Mouse (Mus musculus) intestine, embryonic 15.5 days (tissue): ENCODE measurements around the gene Pemt. TPM values are rescaled to one million over a fixed set of nuclear protein-coding genes. Genes with fewer than 3 reads are reported as not detected.

Experiments used
- ATAC-seq: fragments of 200-750 bp; cut with Nextera tagmentation; 2 replicates; pipeline ENCODE4 v1.8.0; 2017; ENCODE audit warnings: moderate TSS enrichment, moderate library complexity
- H3K27ac ChIP-seq: fragments of 300-500 bp; sonication (generic); 2 replicates; pipeline ENCODE4 v1.5.1; 2015; ENCODE audit warnings: mild to moderate bottlenecking, inconsistent platforms
- H3K27me3 ChIP-seq: fragments of 300-500 bp; sonication (generic); replicated peaks from 2 replicates; pipeline ENCODE4 v1.6.1; 2015; ENCODE audit warnings: inconsistent platforms
- H3K36me3 ChIP-seq: fragments of 300-500 bp; sonication (generic); 2 replicates; pipeline ENCODE4 v1.6.1; 2015; ENCODE audit warnings: inconsistent platforms
- H3K4me1 ChIP-seq: fragments of 300-500 bp; sonication (generic); replicated peaks from 2 replicates; pipeline ENCODE4 v1.6.1; 2015; ENCODE audit warnings: inconsistent platforms
- H3K4me2 ChIP-seq: fragments of 300-500 bp; sonication (generic); replicated peaks from 2 replicates; pipeline ENCODE4 v1.6.1; 2015; ENCODE audit warnings: mild to moderate bottlenecking, inconsistent platforms
- H3K4me3 ChIP-seq: fragments of 300-500 bp; sonication (generic); replicated peaks from 2 replicates; pipeline ENCODE4 v1.5.1; 2015; ENCODE audit warnings: inconsistent platforms
- H3K9ac ChIP-seq: fragments of 300-500 bp; sonication (generic); 2 replicates; pipeline ENCODE4 v1.6.1; 2015; ENCODE audit warnings: inconsistent platforms
- H3K9me3 ChIP-seq: fragments of 300-500 bp; sonication (generic); 2 replicates; pipeline ENCODE4 v1.6.1; 2016; ENCODE audit warnings: inconsistent platforms
- WGBS: fragments of 180-500 bp; shearing (Covaris S2); methylation state at CpG from one replicate; pipeline ENCODE4 v1.1.7; 2015; 5-methylcytosine and 5-hydroxymethylcytosine counted together
- polyA plus RNA-seq: library from polyadenylated mRNA; unstranded; fragments of >200 nt; fragmentation: Nextera tagmentation; extraction: Ambion mirVana; gene quantifications from 2 replicates; pipeline ENCODE4 v1.2.1, GENCODE M21; 2015

Pemt gene
- polyA plus RNA-seq, 1 experiment from 2014 or later: 8.2 TPM

- 86% methylated on average over 6 of the region's 6 CpGs for WGBS
Observed at GRCm38 (mm10) chr11:60021201-60021600, 25.1 kb downstream of the Pemt start.

GRCm38 (mm10) chr11:60016726-60017125, 29.6 kb downstream of the Pemt start:
- 33% methylated on average over 4 of the region's 4 CpGs for WGBS
- H3K36me3 ChIP-seq: no peaks in the 10 kb centered on the region
- H3K4me3 ChIP-seq: no peak overlapping the region
- H3K4me2 ChIP-seq: no peak overlapping the region
- H3K27ac ChIP-seq: no peak overlapping the region
- H3K4me1 ChIP-seq: no peaks in the 10 kb centered on the region
- no peaks in the 10 kb centered on the region for H3K9me3 ChIP-seq
- no peak for ATAC-seq
- H3K9ac ChIP-seq: no peak overlapping the region
- no peaks in the 10 kb centered on the region for H3K27me3 ChIP-seq

More at GRCm38 (mm10) chr11:60021201-60021600, 25.1 kb downstream of the Pemt start:
- ATAC-seq: no peak
- H3K9ac ChIP-seq: no peak overlapping the region
- H3K4me2 ChIP-seq: no peak overlapping the region
- H3K4me1 ChIP-seq: no peaks in the 10 kb centered on the region
- H3K9me3 ChIP-seq: no peaks in the 10 kb centered on the region
- H3K27me3 ChIP-seq: no peaks in the 10 kb centered on the region
- no peak overlapping the region for H3K4me3 ChIP-seq
- H3K36me3 ChIP-seq: no peaks in the 10 kb centered on the region
- no peak overlapping the region for H3K27ac ChIP-seq

GRCm38 (mm10) chr11:60011516-60011915, 34.8 kb downstream of the Pemt start:
- ATAC-seq: no peak
- WGBS: 90% methylated on average over 3 of the region's 3 CpGs
- Histone ChIP-seq H3K36me3 (no peaks in the 10 kb centered on the region), H3K4me3 (no peak overlapping the region), H3K9me3 (no peaks in the 10 kb centered on the region), H3K27ac (no peak overlapping the region), H3K27me3 (no peaks in the 10 kb centered on the region), H3K4me2 (no peak overlapping the region), H3K9ac (no peak overlapping the region), H3K4me1 (no peaks in the 10 kb centered on the region)

- Histone ChIP-seq H3K9me3 (no peaks in the 10 kb centered on the region), H3K36me3 (no peaks in the 10 kb centered on the region), H3K27ac (no peak overlapping the region), H3K27me3 (no peaks in the 10 kb centered on the region), H3K4me2 (no peak overlapping the region), H3K4me3 (no peak overlapping the region), H3K4me1 (no peaks in the 10 kb centered on the region), H3K9ac (no peak overlapping the region)
- WGBS: 83% methylated on average over 3 of the region's 3 CpGs
- ATAC-seq: no peak
Observed at GRCm38 (mm10) chr11:60009451-60009850, 36.8 kb downstream of the Pemt start.

- no peak for ATAC-seq
- no peak overlapping the region for H3K4me3 ChIP-seq
- H3K4me2 ChIP-seq: no peak overlapping the region
- no peaks in the 10 kb centered on the region for H3K4me1 ChIP-seq
- H3K27me3 ChIP-seq: no peaks in the 10 kb centered on the region
- no peaks in the 10 kb centered on the region for H3K36me3 ChIP-seq
- no peak overlapping the region for H3K9ac ChIP-seq
- H3K27ac ChIP-seq: no peak overlapping the region
- H3K9me3 ChIP-seq: no peaks in the 10 kb centered on the region
- WGBS: 68% methylated on average over 3 of the region's 3 CpGs
Observed at GRCm38 (mm10) chr11:60005866-60006265, 40.4 kb downstream of the Pemt start.

GRCm38 (mm10) chr11:60004716-60005115, 41.6 kb downstream of the Pemt start:
- no peak for ATAC-seq
- Histone ChIP-seq H3K27ac (no peak overlapping the region), H3K4me3 (no peak overlapping the region), H3K36me3 (no peaks in the 10 kb centered on the region), H3K4me2 (no peak overlapping the region), H3K9me3 (no peaks in the 10 kb centered on the region), H3K27me3 (no peaks in the 10 kb centered on the region), H3K9ac (no peak overlapping the region), H3K4me1 (no peaks in the 10 kb centered on the region)
- WGBS: 84% methylated on average over 6 of the region's 6 CpGs

GRCm38 (mm10) chr11:60003811-60004210, 42.5 kb downstream of the Pemt start:
- H3K9ac ChIP-seq: no peak overlapping the region
- H3K36me3 ChIP-seq: no peaks in the 10 kb centered on the region
- H3K4me2 ChIP-seq: no peak overlapping the region
- no peak overlapping the region for H3K4me3 ChIP-seq
- no peak for ATAC-seq
- H3K27me3 ChIP-seq: no peaks in the 10 kb centered on the region
- WGBS: 79% methylated on average over 8 of the region's 8 CpGs
- no peak overlapping the region for H3K27ac ChIP-seq
- H3K4me1 ChIP-seq: no peaks in the 10 kb centered on the region
- no peaks in the 10 kb centered on the region for H3K9me3 ChIP-seq

GRCm38 (mm10) chr11:60001231-60001980, 44.9 kb downstream of the Pemt start:
- Histone ChIP-seq H3K4me2 (no peak overlapping the region), H3K27me3 (no peaks in the 10 kb centered on the region), H3K9me3 (no peaks in the 10 kb centered on the region), H3K27ac (no peak overlapping the region), H3K9ac (no peak overlapping the region), H3K36me3 (no peaks in the 10 kb centered on the region), H3K4me3 (no peak overlapping the region), H3K4me1 (no peaks in the 10 kb centered on the region)
- ATAC-seq: no peak
- WGBS: 78% methylated on average over 5 of the region's 5 CpGs

GRCm38 (mm10) chr11:59994318-59994717, 52.0 kb downstream of the Pemt start:
- 24% methylated on average over 9 of the region's 9 CpGs for WGBS
- no peak overlapping the region; the same call in 1 of the 2 replicates for H3K4me2 ChIP-seq
- no peaks in the 10 kb centered on the region for H3K9me3 ChIP-seq
- H3K36me3 ChIP-seq: no peaks in the 10 kb centered on the region
- no peak overlapping the region for H3K4me3 ChIP-seq
- H3K27ac ChIP-seq: 0 out of 2 replicates have a peak overlapping the region, but pooled peaks have one; percentile 7
- peak; percentile 82 for ATAC-seq
- H3K9ac ChIP-seq: no peak overlapping the region
- 0 out of 2 replicates have a peak, but pooled peaks cover 3% of the 10 kb centered on the region for H3K4me1 ChIP-seq
- H3K27me3 ChIP-seq: no peaks in the 10 kb centered on the region

- no peak overlapping the region for H3K4me3 ChIP-seq
- no peak for ATAC-seq
Observed at GRCm38 (mm10) chr11:59991365-59991764, 54.9 kb downstream of the Pemt start.

GRCm38 (mm10) chr11:59989406-59989805, 56.9 kb downstream of the Pemt start:
- Histone ChIP-seq H3K4me3 (no peak overlapping the region), H3K4me2 (no peak overlapping the region)
- WGBS: 84% methylated on average over 1 of the region's 1 CpGs

More at GRCm38 (mm10) chr11:59991365-59991764, 54.9 kb downstream of the Pemt start:
- H3K4me1 ChIP-seq: 0 out of 2 replicates have a peak, but pooled peaks cover 3% of the 10 kb centered on the region
- H3K36me3 ChIP-seq: no peaks in the 10 kb centered on the region
- no peak overlapping the region for H3K9ac ChIP-seq
- H3K4me2 ChIP-seq: no peak overlapping the region
- H3K9me3 ChIP-seq: no peaks in the 10 kb centered on the region
- H3K27ac ChIP-seq: no peak overlapping the region
- H3K27me3 ChIP-seq: no peaks in the 10 kb centered on the region
- WGBS: 54% methylated on average over 8 of the region's 8 CpGs

GRCm38 (mm10) chr11:59977831-59978230, 68.5 kb downstream of the Pemt start:
- no peak for ATAC-seq
- Histone ChIP-seq H3K4me1 (no peaks in the 10 kb centered on the region), H3K9ac (no peak overlapping the region), H3K9me3 (no peaks in the 10 kb centered on the region), H3K4me3 (no peak overlapping the region), H3K4me2 (no peak overlapping the region), H3K36me3 (no peaks in the 10 kb centered on the region), H3K27ac (no peak overlapping the region), H3K27me3 (no peaks in the 10 kb centered on the region)
- 78% methylated on average over 5 of the region's 5 CpGs for WGBS

More at GRCm38 (mm10) chr11:59989406-59989805, 56.9 kb downstream of the Pemt start:
- H3K9me3 ChIP-seq: no peaks in the 10 kb centered on the region
- ATAC-seq: no peak
- no peak overlapping the region for H3K9ac ChIP-seq
- H3K4me1 ChIP-seq: 0 out of 2 replicates have a peak, but pooled peaks cover 3% of the 10 kb centered on the region
- no peak overlapping the region for H3K27ac ChIP-seq
- no peaks in the 10 kb centered on the region for H3K27me3 ChIP-seq
- no peaks in the 10 kb centered on the region for H3K36me3 ChIP-seq

GRCm38 (mm10) chr11:59975241-59975640, 71.0 kb downstream of the Pemt start:
- Histone ChIP-seq H3K4me2 (no peak overlapping the region), H3K4me3 (no peak overlapping the region), H3K9me3 (no peaks in the 10 kb centered on the region), H3K36me3 (no peaks in the 10 kb centered on the region), H3K27me3 (no peaks in the 10 kb centered on the region), H3K27ac (no peak overlapping the region), H3K4me1 (no peaks in the 10 kb centered on the region), H3K9ac (no peak overlapping the region)
- ATAC-seq: no peak
- 73% methylated on average over 10 of the region's 10 CpGs for WGBS
